Mouse (Mus musculus): Measurements from ENCODE around the gene March1.
A peak's percentile ranks its signal among the peaks of the same experiment; 100 is the strongest.

March1 gene

DNA sequence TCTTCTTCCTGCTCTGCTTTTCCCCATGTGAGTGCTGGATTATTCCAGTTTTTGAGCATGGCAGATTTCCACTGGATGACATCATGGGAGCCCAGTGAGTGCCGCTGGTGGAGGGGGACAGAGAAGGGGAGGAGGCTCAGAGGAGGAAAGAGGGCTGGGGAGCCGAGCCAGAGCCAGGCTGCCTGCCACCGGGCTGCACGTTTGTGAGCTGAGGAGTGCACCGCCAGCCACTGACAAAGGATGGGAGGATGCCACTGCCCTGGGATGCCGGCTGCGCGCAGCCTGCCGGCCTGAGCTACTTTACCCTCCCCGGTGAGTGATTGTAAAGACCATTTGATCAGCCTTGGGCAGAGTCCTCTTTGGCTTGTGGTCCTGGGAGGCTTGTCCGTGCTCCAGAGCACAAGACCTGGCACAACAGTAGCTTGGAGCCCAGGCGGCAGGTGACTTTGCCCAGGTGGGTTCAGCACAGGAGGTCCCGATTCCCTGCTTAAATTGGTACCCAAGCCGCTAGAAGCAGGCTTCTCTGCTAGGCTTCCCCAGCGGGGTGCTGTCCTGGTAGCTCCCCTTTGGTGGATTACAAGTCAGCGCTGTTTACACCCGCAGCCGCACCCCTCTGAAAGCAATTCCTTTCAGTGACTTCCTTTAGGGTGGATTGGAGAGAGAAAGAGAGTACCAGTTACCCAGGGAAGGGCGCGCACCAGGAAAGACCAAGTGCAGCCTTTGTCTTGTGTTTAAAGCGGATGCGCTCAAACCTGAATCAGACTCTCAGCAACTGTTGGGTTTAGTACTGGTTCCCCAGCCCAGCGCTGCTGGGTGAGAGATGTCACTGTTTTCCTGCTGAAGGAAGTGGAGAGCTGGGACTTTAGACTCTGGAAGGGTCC, at the start of gene March1:
Gene March1, plus strand, starts transcription at position 30 of the 881 bp plus-strand sequence.
- DNase-seq = peak; percentile 93 to 95

DNA sequence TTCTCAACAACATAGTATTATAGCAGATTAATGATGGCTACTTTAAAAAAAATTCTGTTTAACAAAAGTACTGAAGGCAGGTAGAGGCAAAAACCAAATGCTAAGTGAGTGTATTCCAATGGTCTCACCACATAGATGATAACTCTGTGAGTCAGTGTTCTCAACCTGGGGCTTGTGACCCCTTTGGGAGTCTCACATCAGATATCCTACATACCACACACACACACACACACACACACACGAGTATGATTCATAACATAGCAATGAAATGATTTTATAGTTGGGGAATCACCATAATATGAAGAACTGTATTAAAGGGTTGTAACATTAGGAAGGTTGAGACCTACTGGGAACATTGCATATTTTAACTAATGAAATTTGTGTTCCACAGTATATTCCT, 30.8 kb upstream of the March1 start:
- DNase-seq = no peak

DNA sequence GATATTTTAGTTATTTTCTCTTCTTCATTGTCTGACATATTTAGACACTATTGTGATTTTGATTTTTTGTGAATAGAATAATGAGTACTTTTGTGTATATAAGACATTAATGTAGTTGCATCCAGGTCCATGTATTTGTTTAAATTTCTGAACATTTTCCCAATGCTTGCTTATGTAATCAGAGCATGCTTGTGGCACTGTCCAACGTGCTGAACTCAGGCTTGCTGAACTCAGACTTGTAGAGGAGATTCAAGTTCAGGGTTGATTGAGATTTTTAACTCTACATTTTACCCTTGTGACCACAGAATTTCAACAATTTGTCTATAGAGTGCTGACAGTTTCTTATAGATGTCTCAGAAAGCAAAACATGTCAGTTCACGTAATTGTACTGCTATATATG, 14.5 kb upstream of the March1 start:
- DNase-seq = no peak

DNA sequence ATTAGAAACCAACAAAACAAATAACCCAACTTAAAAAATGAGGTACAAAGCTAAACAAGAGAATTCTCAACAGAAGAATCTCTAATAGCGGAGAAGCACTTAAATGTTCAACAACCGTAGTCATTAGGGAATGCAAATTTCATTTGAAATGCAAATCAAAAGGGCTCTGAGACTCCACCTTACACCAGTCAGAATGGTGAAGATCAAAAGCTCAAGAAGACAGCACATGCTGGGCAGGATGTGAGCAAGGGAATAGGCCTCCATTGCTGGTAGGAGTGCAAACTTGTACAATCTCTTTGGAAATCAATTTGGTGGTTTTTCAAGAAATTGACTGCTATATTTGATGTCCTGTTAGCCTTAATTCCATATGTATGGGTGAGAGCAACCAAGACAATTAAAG, 8.2 kb upstream of the March1 start:
- no peak for DNase-seq

DNA sequence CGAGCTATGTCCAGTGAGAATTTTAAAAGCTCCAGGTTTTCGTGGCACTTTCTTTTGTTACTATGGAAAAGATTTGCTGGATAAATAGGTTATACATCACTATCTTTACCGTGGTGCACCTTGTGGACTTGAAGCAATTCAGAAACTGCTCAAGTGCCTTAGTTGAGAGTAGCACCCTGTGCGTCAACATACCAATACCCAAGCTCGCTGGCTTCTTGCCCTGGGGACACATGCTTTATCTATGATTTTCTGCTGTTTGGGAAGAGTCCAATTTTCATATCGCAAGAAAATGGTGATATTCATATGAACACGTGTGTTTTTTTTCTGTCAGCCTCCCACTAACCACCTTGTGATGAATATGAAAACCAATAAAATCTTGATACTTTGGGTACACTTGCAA, 1.3 kb downstream of the March1 start:
- DNase-seq = peak; percentile 48 to 55

DNA sequence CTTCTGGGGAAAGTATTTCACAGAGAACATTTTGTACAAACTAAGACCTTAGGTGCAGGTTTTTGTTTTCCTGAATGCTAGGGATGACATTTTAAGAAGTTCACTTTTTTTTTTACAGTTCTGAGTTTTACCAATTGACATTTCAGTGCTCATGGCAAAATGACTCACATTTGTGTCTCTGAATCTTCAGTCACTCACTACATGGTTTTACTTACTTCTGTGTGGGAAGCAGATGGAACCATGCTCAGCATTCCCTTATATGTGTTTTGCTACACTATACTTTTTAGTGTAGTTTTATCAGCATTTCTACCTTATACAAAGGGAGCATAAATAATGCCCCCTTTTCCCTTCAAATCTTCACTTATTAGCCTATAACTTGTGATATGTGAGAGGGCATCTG, 27.2 kb downstream of the March1 start:
- no peak for DNase-seq

DNA sequence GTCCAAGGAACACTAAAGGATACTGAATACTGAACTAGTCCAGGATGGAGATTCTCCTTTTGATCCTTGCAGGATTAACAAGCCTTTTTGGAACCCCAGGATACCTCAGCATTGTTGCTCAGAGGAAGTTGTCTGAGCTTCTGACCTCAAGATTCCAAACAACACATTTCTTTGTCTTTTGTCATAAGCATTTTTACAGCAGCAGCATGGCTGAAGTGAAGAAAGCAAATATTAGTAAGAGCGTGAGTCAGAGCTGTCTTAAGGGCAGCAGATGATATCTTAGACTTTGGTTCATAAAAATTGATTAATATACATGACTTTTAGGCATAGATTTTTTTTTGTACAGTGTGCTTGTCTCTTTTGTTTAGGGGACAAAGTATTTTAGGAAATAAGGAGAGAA, 27.8 kb downstream of the March1 start:
- no peak for DNase-seq

DNA sequence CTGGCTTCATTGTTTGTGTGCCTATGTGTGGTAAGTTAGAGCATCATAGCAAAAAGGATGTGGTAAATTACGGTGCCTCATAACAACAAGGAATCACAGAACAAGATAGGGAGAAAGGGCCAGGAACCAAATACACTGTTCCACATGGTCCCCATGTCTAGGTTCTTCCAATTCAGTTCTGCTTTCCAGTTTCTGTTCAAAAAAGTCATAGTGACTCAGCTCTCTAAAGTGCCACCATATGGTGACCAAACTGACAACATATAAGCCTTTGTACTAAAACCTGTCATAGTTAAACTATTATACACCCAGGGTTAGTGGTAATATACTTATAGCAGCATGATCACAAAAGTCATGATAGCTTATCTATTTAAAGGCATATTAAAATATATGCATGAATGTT, 28.2 kb downstream of the March1 start:
- DNase-seq = no peak

DNA sequence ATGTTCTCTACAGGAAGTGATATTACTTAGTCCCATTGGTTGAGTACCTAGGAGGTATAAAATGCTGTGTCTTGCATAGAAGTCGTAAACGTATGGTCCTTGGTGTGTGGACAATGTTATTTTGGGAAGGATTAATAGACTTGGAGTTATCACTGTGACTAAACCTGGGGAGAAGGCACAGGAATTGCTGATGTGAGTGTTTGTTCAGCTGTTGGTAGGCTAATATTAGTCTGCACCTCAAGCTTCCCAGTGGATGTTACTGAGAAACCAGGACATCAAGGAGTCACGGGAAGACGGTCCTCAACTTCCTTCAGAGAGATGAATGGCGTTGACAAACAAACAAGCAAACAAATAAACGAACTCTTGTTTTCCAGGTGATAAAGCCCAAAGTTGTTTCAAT, 38.2 kb downstream of the March1 start:
- no peak for DNase-seq

DNA sequence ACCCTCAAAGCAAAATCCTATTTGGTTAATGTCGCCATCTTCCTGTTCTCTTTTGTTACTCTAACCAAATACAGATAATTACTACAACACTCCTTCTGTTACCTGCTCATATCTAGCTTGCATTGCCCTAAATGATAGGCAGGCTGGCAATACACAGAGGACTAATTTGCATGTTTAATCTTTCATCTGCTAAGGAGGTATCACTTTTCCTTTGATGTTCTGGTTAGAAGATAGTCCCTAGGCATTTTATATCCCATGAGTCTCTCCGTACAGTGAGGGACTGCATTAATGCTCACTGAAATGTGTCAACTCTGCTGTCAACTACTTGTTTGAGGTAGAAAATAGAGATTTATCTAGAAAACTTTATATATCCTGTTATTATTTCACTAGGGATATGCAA, 44.2 kb downstream of the March1 start:
- no peak for DNase-seq

DNA sequence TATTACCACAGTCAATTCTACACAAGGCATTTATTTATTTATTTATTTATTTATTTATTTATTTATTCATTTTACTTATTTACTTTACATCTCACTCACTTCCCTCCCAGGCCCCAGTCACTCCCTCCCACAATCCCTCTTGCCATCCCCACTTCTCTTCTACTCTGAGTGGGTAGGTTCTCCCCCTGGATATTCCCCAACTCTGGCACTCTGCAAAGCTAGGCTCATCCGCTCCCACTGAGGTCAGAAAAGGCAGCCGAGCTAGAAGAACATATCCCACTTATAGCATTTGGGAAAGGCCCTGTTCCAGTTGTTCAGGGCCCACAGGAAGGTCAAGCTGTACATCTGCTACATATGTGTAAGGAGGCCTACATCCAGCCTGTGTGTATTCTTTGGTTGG, 48.1 kb downstream of the March1 start:
- no peak for DNase-seq

DNA sequence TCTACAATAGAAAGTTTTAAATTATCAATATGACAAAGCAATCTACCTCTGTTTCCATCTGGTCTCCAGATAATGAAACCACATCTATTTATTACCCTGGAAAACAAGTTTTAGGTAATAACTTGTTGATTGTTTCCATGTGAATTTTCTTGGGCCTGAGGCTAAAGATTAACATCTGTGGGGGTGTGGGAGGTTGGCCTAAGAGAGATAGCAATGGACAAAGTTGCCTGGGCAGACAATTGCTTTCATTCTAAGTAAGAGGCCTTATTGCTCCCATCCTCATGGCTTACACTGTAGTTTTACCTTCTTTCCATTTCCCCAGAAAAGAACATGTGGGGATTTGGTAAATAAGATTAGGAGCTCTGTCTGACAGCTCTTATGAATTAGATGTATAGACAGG, 125.4 kb downstream of the March1 start:
- no peak for DNase-seq

DNA sequence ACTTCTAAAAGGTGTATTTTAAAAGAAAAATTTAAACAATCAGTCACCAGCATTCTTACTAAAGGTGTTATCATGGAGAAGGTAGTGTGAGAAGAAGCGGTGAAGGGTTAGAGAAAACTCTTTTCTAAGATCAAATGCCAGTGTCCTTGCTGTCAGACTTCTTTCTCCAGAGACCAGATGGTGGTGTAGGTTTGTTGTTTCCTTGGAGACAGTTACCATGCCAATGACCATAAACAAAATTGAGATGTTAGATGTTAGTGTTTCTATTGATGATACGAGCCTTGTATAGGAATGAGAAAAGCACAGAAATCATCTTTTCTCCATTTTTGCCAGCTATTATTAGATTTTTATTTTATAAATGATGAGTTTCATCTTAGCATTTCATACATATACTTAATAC, 158.1 kb downstream of the March1 start:
- DNase-seq = peak; percentile 5 to 27

DNA sequence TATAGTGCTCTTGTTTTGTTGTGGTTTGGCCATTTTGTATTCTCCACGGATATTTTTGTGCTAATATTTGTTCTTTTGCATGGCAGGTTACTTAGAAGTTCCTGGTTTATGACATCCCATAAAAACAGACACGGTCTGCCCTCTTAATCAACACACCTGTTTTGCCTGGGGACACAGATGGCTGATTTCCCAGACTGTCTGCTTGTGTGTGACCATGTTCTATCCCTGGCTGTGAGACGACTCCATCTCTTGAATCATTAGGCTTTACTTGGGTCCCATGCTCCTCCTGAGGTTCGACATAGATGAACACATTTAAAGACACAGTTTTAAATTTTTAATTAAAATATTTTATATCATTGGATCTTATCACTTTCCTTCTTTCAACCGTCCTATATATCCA, 163.5 kb downstream of the March1 start:
- DNase-seq = peak; percentile 66 to 69

DNA sequence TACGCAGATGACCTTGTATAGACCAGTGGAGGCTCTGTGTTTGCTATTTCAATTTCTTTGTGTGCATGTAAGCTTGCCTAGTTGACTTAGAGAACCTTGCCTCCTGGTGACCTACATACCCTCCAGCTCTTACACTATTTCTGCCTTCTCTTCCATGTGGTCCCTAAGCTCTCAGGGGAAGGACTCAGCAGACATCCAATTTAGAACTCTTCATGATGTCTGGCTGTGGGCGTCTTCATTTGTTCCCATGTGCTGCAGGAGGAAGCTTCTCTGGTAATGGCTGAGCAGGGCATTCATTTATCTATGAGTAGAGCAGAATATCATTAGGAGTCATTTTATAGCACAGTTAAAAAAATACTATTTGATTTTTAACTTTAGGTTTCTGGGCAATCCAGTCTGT, 195.3 kb downstream of the March1 start:
- no peak for DNase-seq

DNA sequence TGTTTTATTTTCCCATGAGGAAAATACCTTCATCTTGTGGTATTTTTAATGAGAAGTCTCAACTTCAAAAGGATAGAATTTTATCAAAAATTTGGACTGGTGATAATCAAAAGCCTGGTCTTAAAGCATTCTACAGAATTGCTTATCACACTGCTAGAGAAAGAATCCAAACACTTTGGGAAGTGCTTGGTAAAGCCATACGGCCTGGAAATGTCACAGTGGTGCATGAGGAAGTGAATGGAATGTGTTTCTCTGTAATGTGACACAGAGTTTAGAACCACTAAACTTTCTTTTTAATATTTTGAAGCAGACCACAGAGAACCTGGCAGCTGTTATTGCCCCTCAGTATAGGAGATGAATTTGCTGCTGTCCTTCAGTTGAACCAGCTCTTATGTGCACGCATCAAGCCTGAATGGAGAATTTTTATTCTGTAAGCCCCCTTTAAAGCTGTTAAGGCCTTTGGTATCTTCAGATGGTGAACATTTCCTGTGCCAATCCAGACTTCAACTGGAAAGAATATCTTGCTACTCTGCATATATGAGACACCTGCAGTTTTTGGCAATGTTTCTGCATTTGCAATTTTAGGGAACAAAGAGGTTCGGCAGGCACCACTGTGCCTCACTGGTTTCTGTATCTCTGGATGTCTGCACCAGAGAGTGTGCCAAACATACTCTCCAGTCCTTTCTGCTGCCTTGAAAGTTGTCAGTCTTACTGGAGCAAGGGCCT, 304.8 kb downstream of the March1 start:
- DNase-seq = peak; percentile 48 to 51

DNA sequence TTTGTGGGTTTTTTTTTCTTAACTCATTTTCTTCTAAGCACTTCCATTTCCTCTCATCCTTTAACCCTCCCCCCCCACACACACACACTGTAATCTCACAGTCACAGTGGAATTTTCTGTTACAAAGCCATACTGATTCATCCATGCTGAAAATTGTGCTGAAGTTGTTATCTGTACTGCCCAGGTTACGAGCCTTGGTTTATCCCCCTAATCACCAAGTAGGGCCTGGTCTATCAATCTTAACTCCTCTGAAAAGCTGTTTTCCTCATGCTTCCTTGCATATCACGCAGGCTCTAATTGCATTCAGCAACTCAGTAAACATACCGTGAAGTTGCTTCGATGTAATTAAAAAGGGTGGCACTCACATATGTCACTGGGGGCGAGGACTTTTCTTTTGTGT, 339.2 kb downstream of the March1 start:
- DNase-seq = no peak

DNA sequence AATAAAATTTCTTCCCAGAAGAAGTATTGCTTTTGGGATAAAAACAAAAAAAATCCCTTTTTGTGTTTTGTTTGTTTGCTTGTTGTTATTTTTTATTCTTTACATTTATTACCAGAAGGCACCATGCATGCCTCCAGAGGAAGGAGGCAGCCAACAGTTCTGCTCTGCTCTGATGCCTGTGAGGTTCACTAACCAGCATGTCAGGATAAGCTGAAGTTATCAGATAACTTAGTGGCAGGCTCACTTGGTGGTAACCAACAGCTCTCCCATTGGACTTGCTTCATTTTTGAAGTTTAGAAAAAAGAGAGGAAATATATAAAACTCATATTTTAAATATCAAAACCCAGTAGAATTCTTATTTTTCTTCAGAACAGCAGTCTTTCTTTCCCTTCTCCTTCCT, 339.8 kb downstream of the March1 start:
- no peak for DNase-seq

DNA sequence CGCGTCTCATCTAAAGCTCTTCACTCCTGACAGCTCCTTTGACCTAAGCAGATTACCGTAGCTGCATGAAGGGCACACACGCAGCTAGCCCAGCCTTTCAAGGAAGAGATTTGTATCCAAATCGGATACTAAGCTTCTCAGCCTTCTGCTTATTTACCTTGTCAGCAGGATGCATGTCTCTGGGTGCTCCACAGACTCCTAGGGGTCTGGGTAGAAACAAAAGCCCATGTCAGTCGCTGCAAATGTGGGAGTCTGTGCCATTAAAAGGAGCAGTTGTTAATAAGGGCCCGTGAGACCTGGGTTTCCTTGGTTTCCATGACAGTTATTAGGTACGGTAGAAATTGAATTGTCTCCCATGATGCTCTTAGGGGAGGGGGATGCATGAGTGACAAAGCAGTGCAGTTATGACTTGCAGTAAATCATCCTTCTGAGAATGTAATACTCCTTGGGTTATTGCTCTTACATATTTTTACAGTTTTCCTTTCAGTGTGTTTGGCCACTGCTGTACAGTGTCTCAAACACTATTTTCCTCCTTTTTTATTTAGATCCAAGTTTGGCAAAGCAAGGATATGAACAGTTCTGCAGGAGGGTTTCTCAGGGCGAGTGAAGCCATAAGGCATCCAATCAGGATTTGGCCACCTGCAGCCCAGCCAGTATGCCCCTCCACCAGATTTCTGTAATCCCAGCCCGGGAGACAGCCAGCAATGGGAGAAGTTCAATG, 349.0 kb downstream of the March1 start:
- DNase-seq = peak; percentile 32 to 43

DNA sequence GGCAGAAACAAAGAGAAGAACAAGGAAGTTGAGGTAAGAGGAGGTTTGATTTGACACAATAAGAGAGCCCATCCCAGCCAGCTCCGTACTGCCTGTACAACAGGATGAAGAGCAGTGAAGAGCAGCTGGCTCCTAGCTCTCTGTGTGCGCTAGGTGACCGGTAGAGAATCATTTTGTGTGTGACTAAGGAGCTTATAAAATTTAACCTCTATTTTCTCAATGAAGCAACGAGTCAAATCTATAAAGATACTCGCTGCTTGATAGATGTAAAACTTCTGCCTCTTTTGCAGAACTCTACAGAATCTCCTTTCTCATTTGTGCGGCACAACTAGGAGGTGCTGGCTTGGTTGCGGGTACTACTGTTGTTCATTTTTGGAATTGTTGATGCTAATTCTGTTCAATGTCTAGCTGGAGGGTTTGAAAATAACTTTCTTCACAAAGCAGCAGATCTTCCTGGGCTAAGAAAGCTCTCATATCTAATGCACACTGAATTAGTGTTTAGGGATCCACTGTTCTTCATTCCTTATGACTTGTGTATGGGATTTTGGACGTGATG, 349.6 kb downstream of the March1 start:
- no peak for DNase-seq

DNA sequence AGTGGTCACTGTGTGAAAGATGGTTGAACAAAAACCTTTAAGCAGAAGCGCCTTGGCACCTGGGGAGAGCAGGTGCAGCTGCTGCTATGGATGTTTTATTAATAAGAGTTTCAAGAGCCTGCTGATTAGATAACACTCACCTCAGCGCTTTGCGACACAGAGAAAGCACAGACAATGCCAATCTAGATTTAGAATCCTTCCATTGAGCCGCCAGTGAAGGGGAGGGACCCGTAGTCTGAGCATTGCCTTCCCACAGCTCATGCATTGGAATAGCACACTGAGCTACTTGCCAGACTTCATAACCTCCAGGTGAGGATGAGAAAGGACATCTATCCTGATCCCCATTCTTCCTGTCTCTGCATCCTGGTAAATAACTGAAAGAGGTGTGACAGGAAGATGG, 359.2 kb downstream of the March1 start:
- DNase-seq = no peak

DNA sequence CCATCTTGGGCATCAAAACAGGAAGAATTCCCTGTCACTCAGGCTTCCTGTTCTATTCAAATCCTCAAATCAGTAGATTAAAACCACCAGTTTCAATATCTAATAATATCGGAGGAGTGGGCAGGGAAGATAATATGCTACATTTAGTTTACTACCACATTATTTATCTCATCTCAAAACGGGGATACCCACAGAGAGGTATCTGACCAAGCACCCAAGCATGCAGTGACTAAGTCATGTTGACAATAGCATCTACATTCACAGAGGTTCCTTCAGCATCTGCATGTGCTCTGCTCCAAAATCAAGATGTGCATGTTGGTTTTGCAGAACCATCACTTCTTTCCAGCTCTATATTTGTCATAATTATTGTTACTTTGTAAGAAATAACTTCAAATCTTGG, 364.3 kb downstream of the March1 start:
- DNase-seq = no peak

DNA sequence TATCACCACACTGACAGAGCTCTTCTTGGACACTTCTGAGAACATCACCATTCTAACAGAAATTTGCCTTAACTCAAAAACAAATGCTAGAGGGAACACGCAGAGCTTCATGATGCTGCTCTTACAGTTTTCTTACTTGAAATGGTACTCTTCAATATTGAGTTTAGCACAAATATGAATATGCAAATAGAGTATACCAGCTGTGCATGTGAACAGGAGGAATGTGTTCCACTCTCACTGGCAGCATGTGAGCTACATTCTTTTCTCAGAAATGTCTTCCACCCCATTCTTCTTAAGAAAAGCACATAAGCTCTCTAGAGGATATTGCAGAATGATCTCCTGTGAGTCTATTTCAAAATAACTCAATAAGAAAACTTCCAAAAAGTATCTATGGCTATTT, 370.0 kb downstream of the March1 start:
- no peak for DNase-seq
